Mouse (Mus musculus): ENCODE data around the gene Dnah1. TPM values are rescaled to one million over a fixed set of nuclear protein-coding genes. Genes with fewer than 3 reads are reported as not detected.

The Dnah1 gene
- total and polyA plus RNA-seq, 3 experiments, result 0.04 to 0.11 TPM; not detected in 1

DNA sequence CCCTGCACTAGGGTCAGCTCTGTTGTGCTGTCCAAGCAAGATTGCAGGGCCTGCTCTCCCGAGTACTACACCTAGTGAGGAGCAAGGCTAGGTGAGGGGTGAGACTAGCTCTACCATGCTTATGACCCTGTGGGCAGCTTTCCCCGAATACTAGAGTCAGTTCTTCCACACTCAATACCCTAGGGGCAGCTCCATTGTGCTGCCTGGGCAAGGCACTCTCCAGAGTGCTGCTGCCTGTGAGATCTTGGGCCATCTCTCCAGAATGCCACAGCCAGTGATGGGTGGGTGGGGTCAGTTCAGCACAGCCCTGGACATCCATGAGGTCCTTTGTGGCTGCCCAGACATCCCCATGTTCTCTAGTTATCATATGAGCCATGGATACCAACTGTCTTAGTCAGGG lies 6.0 kb upstream of the Dnah1 start:
- TF ChIP-seq MAFK (IDR thresholded peaks at IDR 0.05; ENCODE audit: borderline replicate concordance, low read depth, low read length) (no peak), CHD1 (IDR thresholded peaks at IDR 0.05; ENCODE audit: low read depth, low read length) (no peak), POLR2A (IDR thresholded peaks at IDR 0.05; ENCODE audit: control insufficient read depth in 1 of 2, insufficient read depth in 1 of 2, low read depth in 1 of 2, low read length in 2 of 2, poor library complexity in 1 of 2) (no peak)
- DNase-seq (ENCODE audit: low read depth, low spot score), result no peak
- H3K36me3 ChIP-seq (ENCODE audit: control insufficient read depth in 1 of 2, insufficient read depth in 2 of 2, low read length in 2 of 2), result peaks cover 0 to 4% of the 10 kb centered on the region in 2 experiments; a peak in 2 of 4 replicates

DNA sequence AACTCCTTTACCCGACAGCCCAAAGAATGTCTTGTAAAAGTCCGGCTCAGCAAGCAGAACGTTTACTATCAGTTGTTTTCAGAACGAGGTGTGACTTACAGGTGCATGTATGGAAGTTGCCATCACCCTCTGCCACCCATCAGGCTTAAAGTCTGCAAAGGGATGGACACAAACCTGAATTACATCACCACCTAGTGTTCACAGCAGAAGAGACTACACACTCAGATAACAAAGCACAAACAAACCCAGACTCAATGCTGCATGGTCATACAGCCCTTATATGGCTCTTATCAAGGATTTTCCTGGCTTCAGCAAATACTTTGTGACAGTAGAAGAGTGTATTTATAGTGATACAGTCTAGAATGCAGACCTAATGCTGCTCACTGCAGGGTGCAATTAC lies 4.0 kb upstream of the Dnah1 start:
- no peaks in the 10 kb centered on the region for H3K27me3 ChIP-seq (ENCODE audit: control insufficient read depth in 1 of 2, insufficient read depth in 2 of 2, low read length in 2 of 2)
- no peak overlapping the region for H3K4me3 ChIP-seq (ENCODE audit: control insufficient read depth in 1 of 2, insufficient read depth in 1 of 2, low read depth in 2 of 2, low read length in 2 of 2)
- peak; percentile 58 for DNase-seq (ENCODE audit: low read depth, low spot score)
- TF ChIP-seq CTCF (IDR thresholded peaks at IDR 0.05 in 2 of 3, conservative IDR thresholded peaks at IDR 0.05 in 1 of 3; ENCODE audit: control insufficient read depth in 1 of 3, insufficient read depth in 1 of 3, low read depth in 2 of 3, low read length in 3 of 3, poor library complexity in 1 of 3, severe bottlenecking in 1 of 3), result peak in 2 of 3 experiments; percentile 7 to 53; a peak in 2 of 6 replicates
- no peak for TF ChIP-seq BHLHE40 (IDR thresholded peaks at IDR 0.05; ENCODE audit: borderline replicate concordance, low read depth, low read length)
- no peak for TF ChIP-seq EP300 (IDR thresholded peaks at IDR 0.05; ENCODE audit: low read depth in 1 of 2, low read length in 2 of 2)
- peak; percentile 43 for TF ChIP-seq RAD21 (IDR thresholded peaks at IDR 0.05; ENCODE audit: low read depth, low read length)
- no peak for TF ChIP-seq MYC (IDR thresholded peaks at IDR 0.05; ENCODE audit: low read depth, low read length)
- peak; percentile 47; the same call in 1 of the 2 replicates for TF ChIP-seq ETS1 (IDR thresholded peaks at IDR 0.05; ENCODE audit: low read depth, low read length)
- no peak for TF ChIP-seq ZMIZ1 (IDR thresholded peaks at IDR 0.05; ENCODE audit: low read depth, low read length)
- no peak for TF ChIP-seq MXI1 (IDR thresholded peaks at IDR 0.05; ENCODE audit: low read depth, low read length)
- no peak for TF ChIP-seq E2F4 (IDR thresholded peaks at IDR 0.05; ENCODE audit: borderline replicate concordance, low read depth, low read length)
- TF ChIP-seq SMC3 (IDR thresholded peaks at IDR 0.05; ENCODE audit: low read depth, low read length), result peak; percentile 42
- TF ChIP-seq USF1 (IDR thresholded peaks at IDR 0.05; ENCODE audit: low read depth, low read length), result no peak
- TF ChIP-seq TAL1 (IDR thresholded peaks at IDR 0.05; ENCODE audit: low read length), result no peak
- H3K36me3 ChIP-seq (ENCODE audit: control insufficient read depth in 1 of 2, insufficient read depth in 2 of 2, low read length in 2 of 2), result peaks cover 0 to 7% of the 10 kb centered on the region in 2 experiments; a peak in 2 of 4 replicates
- H3K9ac ChIP-seq (ENCODE audit: control insufficient read depth, low read depth, low read length, poor library complexity, severe bottlenecking), result no peak overlapping the region
- H3K27ac ChIP-seq (ENCODE audit: control insufficient read depth, low read depth, low read length), result no peak overlapping the region
- no peaks in the 10 kb centered on the region for H3K9me3 ChIP-seq (replicated peaks; ENCODE audit: insufficient read depth, low read length)
- no peaks in the 10 kb centered on the region for H3K79me2 ChIP-seq (ENCODE audit: control insufficient read depth, insufficient read depth, low read length, poor library complexity)
- H3K4me1 ChIP-seq (ENCODE audit: control insufficient read depth in 1 of 2, insufficient read depth in 2 of 2, low read length in 2 of 2), result peaks cover 4 to 5% of the 10 kb centered on the region in 2 experiments; a peak in 3 of 4 replicates

More for the DNA sequence above, 6.0 kb upstream of the Dnah1 start:
- Histone ChIP-seq H3K9ac (ENCODE audit: control insufficient read depth, low read depth, low read length, poor library complexity, severe bottlenecking) (no peak overlapping the region), H3K4me1 (ENCODE audit: control insufficient read depth in 1 of 2, insufficient read depth in 2 of 2, low read length in 2 of 2) (peaks cover 0 to 4% of the 10 kb centered on the region in 2 experiments; a peak in 3 of 4 replicates), H3K9me3 (replicated peaks; ENCODE audit: insufficient read depth, low read length) (no peaks in the 10 kb centered on the region), H3K79me2 (ENCODE audit: control insufficient read depth, insufficient read depth, low read length, poor library complexity) (no peaks in the 10 kb centered on the region), H3K4me3 (ENCODE audit: control insufficient read depth in 1 of 2, insufficient read depth in 1 of 2, low read depth in 2 of 2, low read length in 2 of 2) (no peak overlapping the region), H3K27ac (ENCODE audit: control insufficient read depth, low read depth, low read length) (no peak overlapping the region), H3K27me3 (ENCODE audit: control insufficient read depth in 1 of 2, insufficient read depth in 2 of 2, low read length in 2 of 2) (no peaks in the 10 kb centered on the region)

DNA sequence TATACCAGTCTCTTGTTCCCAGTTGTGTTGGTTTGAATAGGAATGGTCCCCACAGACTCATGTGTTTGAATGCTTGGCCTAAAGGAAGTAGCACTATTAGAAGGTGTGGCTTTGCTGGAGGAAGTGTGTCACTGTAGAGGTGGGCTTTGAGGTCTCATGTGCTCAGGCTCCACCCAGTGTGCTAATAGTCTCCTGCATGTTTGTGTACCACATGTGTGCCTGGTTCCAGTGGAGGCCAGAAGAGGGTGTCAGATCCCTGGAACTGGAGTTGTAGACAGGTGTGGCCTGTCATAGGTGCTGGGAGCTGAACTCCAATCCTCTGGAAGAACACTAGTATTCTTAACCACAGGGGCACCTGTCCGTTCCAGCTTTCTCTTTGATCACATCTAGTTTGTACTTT lies 3.5 kb upstream of the Dnah1 start:
- no peaks in the 10 kb centered on the region for H3K27me3 ChIP-seq (ENCODE audit: control insufficient read depth in 1 of 2, insufficient read depth in 2 of 2, low read length in 2 of 2)

More for the DNA sequence above, 3.5 kb upstream of the Dnah1 start:
- H3K9ac ChIP-seq (ENCODE audit: control insufficient read depth, low read depth, low read length, poor library complexity, severe bottlenecking), result no peak overlapping the region
- H3K4me1 ChIP-seq (ENCODE audit: control insufficient read depth in 1 of 2, insufficient read depth in 2 of 2, low read length in 2 of 2), result peaks cover 4 to 5% of the 10 kb centered on the region in 2 experiments
- H3K79me2 ChIP-seq (ENCODE audit: control insufficient read depth, insufficient read depth, low read length, poor library complexity), result no peaks in the 10 kb centered on the region
- H3K4me3 ChIP-seq (ENCODE audit: control insufficient read depth in 1 of 2, insufficient read depth in 1 of 2, low read depth in 2 of 2, low read length in 2 of 2), result no peak overlapping the region
- H3K36me3 ChIP-seq (ENCODE audit: control insufficient read depth in 1 of 2, insufficient read depth in 2 of 2, low read length in 2 of 2), result peaks cover 0 to 7% of the 10 kb centered on the region in 2 experiments; a peak in 2 of 4 replicates
- peak; percentile 49 for DNase-seq (ENCODE audit: low read depth, low spot score)
- H3K27ac ChIP-seq (ENCODE audit: control insufficient read depth, low read depth, low read length), result no peak overlapping the region
- no peaks in the 10 kb centered on the region for H3K9me3 ChIP-seq (replicated peaks; ENCODE audit: insufficient read depth, low read length)
- TF ChIP-seq CTCF (IDR thresholded peaks at IDR 0.05 in 2 of 3, conservative IDR thresholded peaks at IDR 0.05 in 1 of 3; ENCODE audit: control insufficient read depth in 1 of 3, insufficient read depth in 1 of 3, low read depth in 2 of 3, low read length in 3 of 3, poor library complexity in 1 of 3, severe bottlenecking in 1 of 3) (peak in 1 of 3 experiments; percentile 1; a peak in 1 of 6 replicates), NELFE (IDR thresholded peaks at IDR 0.05; ENCODE audit: low read depth, low read length) (0 out of 2 replicates have a peak, but pooled peaks have one; percentile 17), POLR2A (IDR thresholded peaks at IDR 0.05; ENCODE audit: control insufficient read depth in 1 of 2, insufficient read depth in 1 of 2, low read depth in 1 of 2, low read length in 2 of 2, poor library complexity in 1 of 2) (peak in 1 of 2 experiments; percentile 26; a peak in 1 of 4 replicates), MYC (IDR thresholded peaks at IDR 0.05; ENCODE audit: low read depth, low read length) (no peak), TAL1 (IDR thresholded peaks at IDR 0.05; ENCODE audit: low read length) (no peak)
